Mouse (Mus musculus) liver, adult 2 months (tissue): ENCODE results near the gene Timm13.

ENCODE experiments used
- CTCF ChIP-seq: fragments of 200-500 bp; IDR thresholded peaks from 2 replicates; pipeline ENCODE4 v1.5.1; 2011; ENCODE audit warnings: low read depth, low read length, control low read depth
- POLR2A ChIP-seq: fragments of 200-500 bp; IDR thresholded peaks from 2 replicates; pipeline ENCODE4 v1.6.1; 2011; ENCODE audit warnings: low read length, control low read depth; ENCODE audit not compliant: insufficient read depth; ENCODE audit errors: extremely low read depth

- no peak for TF ChIP-seq CTCF
- no peak for TF ChIP-seq POLR2A
Measured at GRCm38 (mm10) chr10:80899591-80900317, 1.0 kb downstream of the Timm13 start.
